Mouse (Mus musculus): ENCODE data around the gene Ezh2. TPM values are rescaled to one million over a fixed set of nuclear protein-coding genes. Genes with fewer than 3 reads are reported as not detected.

Gene Ezh2
- polyA plus RNA-seq, 1 experiment from 2014 or later, result 142 TPM

GRCm38 (mm10) chr6:47560846-47561245 lies 34.3 kb downstream of the Ezh2 start:
- no peak overlapping the region for H3K4me3 ChIP-seq (ENCODE audit: low read depth, low read length)
- H3K27me3 ChIP-seq (replicated peaks; ENCODE audit: control insufficient read depth, insufficient read depth, low read length), result no peaks in the 10 kb centered on the region
- 91% methylated on average over 2 of the region's 2 CpGs for WGBS
- H3K27ac ChIP-seq (ENCODE audit: low read depth, low read length), result no peak overlapping the region
- H3K4me1 ChIP-seq (ENCODE audit: control insufficient read depth, insufficient read depth, low read length), result no peaks in the 10 kb centered on the region
- ATAC-seq, result no peak
- H3K36me3 ChIP-seq (ENCODE audit: control insufficient read depth, insufficient read depth, low read length), result peaks cover 61% of the 10 kb centered on the region
- H3K9ac ChIP-seq (ENCODE audit: low read length), result no peak overlapping the region
- no peaks in the 10 kb centered on the region for H3K9me3 ChIP-seq (replicated peaks; ENCODE audit: control insufficient read depth, low read length)
- no peak overlapping the region for H3K4me2 ChIP-seq (ENCODE audit: low read length)
- no peak for DNase-seq (ENCODE audit: low spot score)

GRCm38 (mm10) chr6:47560407-47560806 lies 34.7 kb downstream of the Ezh2 start:
- Histone ChIP-seq H3K9me3 (replicated peaks; ENCODE audit: control insufficient read depth, low read length) (no peaks in the 10 kb centered on the region), H3K4me1 (ENCODE audit: control insufficient read depth, insufficient read depth, low read length) (no peaks in the 10 kb centered on the region), H3K4me2 (ENCODE audit: low read length) (no peak overlapping the region), H3K27ac (ENCODE audit: low read depth, low read length) (no peak overlapping the region), H3K4me3 (ENCODE audit: low read depth, low read length) (no peak overlapping the region), H3K9ac (ENCODE audit: low read length) (no peak overlapping the region), H3K36me3 (ENCODE audit: control insufficient read depth, insufficient read depth, low read length) (peaks cover 61% of the 10 kb centered on the region), H3K27me3 (replicated peaks; ENCODE audit: control insufficient read depth, insufficient read depth, low read length) (no peaks in the 10 kb centered on the region)
- no peak for DNase-seq (ENCODE audit: low spot score)
- no peak for ATAC-seq

DNA sequence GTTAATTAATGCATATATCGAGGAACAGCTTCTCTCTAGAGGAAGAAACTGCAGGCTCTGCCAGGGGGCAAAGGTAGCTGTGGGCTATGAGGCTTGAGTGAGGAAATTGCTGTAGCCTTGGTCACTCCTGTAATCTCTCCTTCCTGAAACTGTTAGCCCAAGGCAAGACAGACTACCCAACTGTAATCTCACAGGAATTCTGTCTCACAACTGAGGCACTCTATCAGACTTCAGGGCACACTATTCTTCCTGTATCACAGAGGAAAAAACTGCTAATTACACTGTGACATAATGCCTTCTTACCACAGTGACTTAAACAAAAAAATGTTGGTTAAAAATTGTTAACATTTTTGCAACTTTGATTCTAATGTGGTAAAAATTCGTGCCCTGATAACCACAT lies 35.9 kb downstream of the Ezh2 start:
- H3K4me1 ChIP-seq (ENCODE audit: control insufficient read depth, insufficient read depth, low read length), result no peaks in the 10 kb centered on the region
- no peaks in the 10 kb centered on the region for H3K9me3 ChIP-seq (replicated peaks; ENCODE audit: control insufficient read depth, low read length)

GRCm38 (mm10) chr6:47552280-47552679 lies 42.9 kb downstream of the Ezh2 start:
- Histone ChIP-seq H3K9ac (ENCODE audit: low read length) (no peak overlapping the region), H3K4me3 (ENCODE audit: low read depth, low read length) (no peak overlapping the region), H3K27ac (ENCODE audit: low read depth, low read length) (no peak overlapping the region), H3K4me2 (ENCODE audit: low read length) (no peak overlapping the region), H3K36me3 (ENCODE audit: control insufficient read depth, insufficient read depth, low read length) (peaks cover 84% of the 10 kb centered on the region), H3K27me3 (replicated peaks; ENCODE audit: control insufficient read depth, insufficient read depth, low read length) (no peaks in the 10 kb centered on the region), H3K4me1 (ENCODE audit: control insufficient read depth, insufficient read depth, low read length) (no peaks in the 10 kb centered on the region), H3K9me3 (replicated peaks; ENCODE audit: control insufficient read depth, low read length) (no peaks in the 10 kb centered on the region)
- WGBS, result 93% methylated on average over 4 of the region's 4 CpGs
- DNase-seq (ENCODE audit: low spot score) (no peak), ATAC-seq (no peak)

More for the DNA sequence above, 35.9 kb downstream of the Ezh2 start:
- Histone ChIP-seq H3K27ac (ENCODE audit: low read depth, low read length) (no peak overlapping the region), H3K4me2 (ENCODE audit: low read length) (no peak overlapping the region), H3K36me3 (ENCODE audit: control insufficient read depth, insufficient read depth, low read length) (peaks cover 61% of the 10 kb centered on the region), H3K4me3 (ENCODE audit: low read depth, low read length) (no peak overlapping the region), H3K9ac (ENCODE audit: low read length) (no peak overlapping the region), H3K27me3 (replicated peaks; ENCODE audit: control insufficient read depth, insufficient read depth, low read length) (no peaks in the 10 kb centered on the region)
- DNase-seq (ENCODE audit: low spot score) (no peak), ATAC-seq (no peak)
- WGBS, result 86% methylated on average over 2 of the region's 2 CpGs

GRCm38 (mm10) chr6:47535333-47535732 lies 59.8 kb downstream of the Ezh2 start:
- 93% methylated on average over 5 of the region's 5 CpGs for WGBS
- no peak overlapping the region for H3K4me3 ChIP-seq (ENCODE audit: low read depth, low read length)
- no peaks in the 10 kb centered on the region for H3K27me3 ChIP-seq (replicated peaks; ENCODE audit: control insufficient read depth, insufficient read depth, low read length)
- no peaks in the 10 kb centered on the region for H3K4me1 ChIP-seq (ENCODE audit: control insufficient read depth, insufficient read depth, low read length)
- peaks cover 73% of the 10 kb centered on the region for H3K36me3 ChIP-seq (ENCODE audit: control insufficient read depth, insufficient read depth, low read length)
- H3K9me3 ChIP-seq (replicated peaks; ENCODE audit: control insufficient read depth, low read length), result no peaks in the 10 kb centered on the region
- no peak for DNase-seq (ENCODE audit: low spot score)
- H3K9ac ChIP-seq (ENCODE audit: low read length), result no peak overlapping the region
- H3K27ac ChIP-seq (ENCODE audit: low read depth, low read length), result no peak overlapping the region
- no peak for ATAC-seq
- H3K4me2 ChIP-seq (ENCODE audit: low read length), result no peak overlapping the region

- DNase-seq (ENCODE audit: low spot score), result no peak
- Histone ChIP-seq H3K9me3 (replicated peaks; ENCODE audit: control insufficient read depth, low read length) (no peaks in the 10 kb centered on the region), H3K27me3 (replicated peaks; ENCODE audit: control insufficient read depth, insufficient read depth, low read length) (no peaks in the 10 kb centered on the region), H3K4me2 (ENCODE audit: low read length) (no peak overlapping the region), H3K9ac (ENCODE audit: low read length) (no peak overlapping the region), H3K36me3 (ENCODE audit: control insufficient read depth, insufficient read depth, low read length) (peaks cover 94% of the 10 kb centered on the region), H3K27ac (ENCODE audit: low read depth, low read length) (no peak overlapping the region), H3K4me3 (ENCODE audit: low read depth, low read length) (no peak overlapping the region), H3K4me1 (ENCODE audit: control insufficient read depth, insufficient read depth, low read length) (no peaks in the 10 kb centered on the region)
- WGBS, result 73% methylated on average over 1 of the region's 1 CpGs
- no peak for ATAC-seq
These were observed 62.6 kb downstream of the Ezh2 start for GRCm38 (mm10) chr6:47532547-47532946.

DNA sequence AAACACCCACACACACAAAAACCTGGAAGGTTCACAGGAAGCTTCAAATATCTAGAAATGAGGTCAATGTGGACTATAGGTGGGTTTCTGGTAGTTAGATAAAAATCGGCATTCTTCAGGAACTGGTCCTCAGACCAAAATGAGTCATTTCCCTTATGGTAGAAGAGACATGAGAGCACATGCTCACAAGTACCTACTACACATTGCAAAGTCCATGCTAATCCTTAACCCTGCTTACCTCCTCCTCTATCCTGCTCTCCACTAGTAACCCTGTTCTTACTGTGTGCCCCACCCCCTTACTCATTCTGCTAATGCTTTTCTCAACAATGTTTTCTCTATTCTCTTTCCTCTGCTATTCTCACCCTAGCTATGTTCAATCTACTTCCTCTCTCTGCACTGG lies 67.5 kb downstream of the Ezh2 start:
- H3K4me1 ChIP-seq (ENCODE audit: control insufficient read depth, insufficient read depth, low read length), result no peaks in the 10 kb centered on the region
- DNase-seq (ENCODE audit: low spot score), result no peak
- H3K27ac ChIP-seq (ENCODE audit: low read depth, low read length), result no peak overlapping the region
- WGBS, result 92% methylated on average over 1 of the region's 1 CpGs
- no peak overlapping the region for H3K4me2 ChIP-seq (ENCODE audit: low read length)
- H3K9ac ChIP-seq (ENCODE audit: low read length), result no peak overlapping the region
- H3K4me3 ChIP-seq (ENCODE audit: low read depth, low read length), result no peak overlapping the region
- peaks cover 97% of the 10 kb centered on the region for H3K36me3 ChIP-seq (ENCODE audit: control insufficient read depth, insufficient read depth, low read length)
- no peak for ATAC-seq
- H3K27me3 ChIP-seq (replicated peaks; ENCODE audit: control insufficient read depth, insufficient read depth, low read length), result no peaks in the 10 kb centered on the region
- no peaks in the 10 kb centered on the region for H3K9me3 ChIP-seq (replicated peaks; ENCODE audit: control insufficient read depth, low read length)

DNA sequence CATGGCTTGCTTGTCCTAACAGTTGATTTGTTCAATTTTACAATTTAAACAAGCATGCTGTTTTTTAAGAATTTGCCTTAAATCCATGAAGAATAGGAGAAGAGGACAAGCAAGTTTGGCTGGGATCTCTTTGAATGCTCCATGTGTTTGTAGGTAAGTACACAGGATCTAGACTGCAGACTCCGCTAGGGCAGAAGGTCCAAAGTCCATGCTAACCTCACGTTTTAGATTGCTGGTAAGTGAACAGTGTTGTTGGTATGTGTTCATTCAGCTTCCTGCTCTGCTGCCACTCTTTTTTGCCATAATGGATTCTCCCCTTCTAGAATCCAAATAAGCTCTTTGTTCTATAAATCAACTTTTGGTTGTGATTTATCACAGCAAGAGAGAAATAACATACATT lies 68.0 kb downstream of the Ezh2 start:
- H3K4me2 ChIP-seq (ENCODE audit: low read length), result no peak overlapping the region
- H3K36me3 ChIP-seq (ENCODE audit: control insufficient read depth, insufficient read depth, low read length), result peaks cover 97% of the 10 kb centered on the region
- H3K27ac ChIP-seq (ENCODE audit: low read depth, low read length), result no peak overlapping the region
- no peak overlapping the region for H3K9ac ChIP-seq (ENCODE audit: low read length)
- no peak for DNase-seq (ENCODE audit: low spot score)
- ATAC-seq, result no peak
- H3K27me3 ChIP-seq (replicated peaks; ENCODE audit: control insufficient read depth, insufficient read depth, low read length), result no peaks in the 10 kb centered on the region
- no peaks in the 10 kb centered on the region for H3K4me1 ChIP-seq (ENCODE audit: control insufficient read depth, insufficient read depth, low read length)
- H3K9me3 ChIP-seq (replicated peaks; ENCODE audit: control insufficient read depth, low read length), result no peaks in the 10 kb centered on the region
- H3K4me3 ChIP-seq (ENCODE audit: low read depth, low read length), result no peak overlapping the region
- WGBS, result 81% methylated on average over 2 of the region's 2 CpGs

DNA sequence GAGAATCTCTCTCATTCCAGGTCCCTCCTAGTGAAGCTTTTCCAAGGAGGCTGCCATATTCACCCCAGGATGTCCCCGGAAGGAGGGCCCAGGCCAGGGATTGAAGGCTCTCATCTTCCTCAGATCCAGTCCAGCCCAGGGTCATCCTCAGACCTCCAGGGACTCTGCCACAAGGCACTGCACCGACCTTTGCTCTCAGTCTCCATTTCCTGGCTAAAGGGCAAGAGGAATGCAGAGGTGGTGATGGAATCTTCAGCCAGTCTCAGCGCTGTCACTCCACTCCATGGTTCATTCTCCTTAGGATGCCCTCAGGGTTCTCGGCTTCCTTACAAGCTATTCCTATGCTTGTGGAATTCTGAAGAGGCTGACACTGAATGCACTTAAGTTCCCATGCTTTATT lies 68.7 kb downstream of the Ezh2 start:
- Histone ChIP-seq H3K9ac (ENCODE audit: low read length) (no peak overlapping the region), H3K4me1 (ENCODE audit: control insufficient read depth, insufficient read depth, low read length) (no peaks in the 10 kb centered on the region), H3K27me3 (replicated peaks; ENCODE audit: control insufficient read depth, insufficient read depth, low read length) (no peaks in the 10 kb centered on the region), H3K27ac (ENCODE audit: low read depth, low read length) (no peak overlapping the region), H3K9me3 (replicated peaks; ENCODE audit: control insufficient read depth, low read length) (no peaks in the 10 kb centered on the region), H3K4me2 (ENCODE audit: low read length) (no peak overlapping the region), H3K36me3 (ENCODE audit: control insufficient read depth, insufficient read depth, low read length) (peaks cover 97% of the 10 kb centered on the region), H3K4me3 (ENCODE audit: low read depth, low read length) (no peak overlapping the region)
- whole genome bisulfite sequencing, result 78% methylated on average over 4 of the region's 4 CpGs
- no peak for ATAC-seq
- DNase-seq (ENCODE audit: low spot score), result no peak
